Mouse (Mus musculus) hindbrain, embryonic 15.5 days (tissue): ENCODE data around the gene Tubgcp4. TPM values are rescaled to one million over a fixed set of nuclear protein-coding genes. Genes with fewer than 3 reads are reported as not detected.

Experiments used
- ATAC-seq: fragments of 200-750 bp; cut with Nextera tagmentation; 2 replicates; pipeline ENCODE4 v1.8.0; 2017; ENCODE audit warnings: low read depth, moderate number of reproducible peaks, moderate TSS enrichment; ENCODE audit not compliant: low FRiP score
- H3K27ac ChIP-seq: fragments of 300-500 bp; sonication (generic); replicated peaks from 2 replicates; pipeline ENCODE4 v1.5.1; 2015; ENCODE audit warnings: mild to moderate bottlenecking, inconsistent platforms
- H3K27me3 ChIP-seq: fragments of 300-500 bp; sonication (generic); 2 replicates; pipeline ENCODE4 v1.6.1; 2015; ENCODE audit warnings: control low read depth, inconsistent platforms
- H3K36me3 ChIP-seq: fragments of 300-500 bp; sonication (generic); 2 replicates; pipeline ENCODE4 v1.6.1; 2015; ENCODE audit warnings: control low read depth, inconsistent platforms
- H3K4me1 ChIP-seq: fragments of 300-500 bp; sonication (generic); replicated peaks from 2 replicates; pipeline ENCODE4 v1.6.1; 2015; ENCODE audit warnings: control low read depth, inconsistent platforms
- H3K4me2 ChIP-seq: fragments of 300-500 bp; sonication (generic); 2 replicates; pipeline ENCODE4 v1.6.1; 2015; ENCODE audit warnings: moderate library complexity, mild to moderate bottlenecking, inconsistent platforms
- H3K4me3 ChIP-seq: fragments of 300-500 bp; sonication (generic); 2 replicates; pipeline ENCODE4 v1.5.1; 2015; ENCODE audit warnings: mild to moderate bottlenecking, inconsistent platforms
- H3K9ac ChIP-seq: fragments of 300-500 bp; sonication (generic); 2 replicates; pipeline ENCODE4 v1.6.1; 2015; ENCODE audit warnings: inconsistent platforms
- H3K9me3 ChIP-seq: fragments of 300-500 bp; sonication (generic); 2 replicates; pipeline ENCODE4 v1.6.1; 2016; ENCODE audit warnings: control low read depth, inconsistent platforms
- WGBS: fragments of 180-500 bp; shearing (Covaris S2); methylation state at CpG from one replicate; pipeline ENCODE4 v1.1.7; 2015; 5-methylcytosine and 5-hydroxymethylcytosine counted together
- polyA plus RNA-seq: library from polyadenylated mRNA; unstranded; fragments of >200 nt; fragmentation: Nextera tagmentation; extraction: Ambion mirVana; gene quantifications from 2 replicates; pipeline ENCODE4 v1.2.1, GENCODE M21; 2015

Gene Tubgcp4
- polyA plus RNA-seq, 1 experiment from 2014 or later = 45.5 TPM

DNA sequence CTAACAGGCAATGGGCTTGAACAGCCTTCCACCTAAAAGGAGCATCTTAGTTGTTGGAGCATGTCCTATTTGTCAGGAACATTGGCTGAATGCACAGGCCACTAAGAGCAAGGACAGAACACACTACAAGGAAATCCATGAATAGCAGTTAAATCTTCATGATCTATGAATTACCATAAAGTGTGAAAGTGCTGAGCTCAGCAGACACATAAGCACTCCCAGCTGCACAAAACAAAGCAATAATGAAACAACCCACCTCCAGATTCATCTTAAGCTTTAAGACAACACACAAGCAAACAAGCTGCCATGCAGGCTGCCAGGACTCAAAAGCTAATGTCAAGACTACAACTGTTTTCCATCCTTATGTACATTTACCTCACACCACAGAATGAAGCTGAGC, 48.7 kb downstream of the Tubgcp4 start:
- no peak for ATAC-seq
- no peak overlapping the region for H3K9ac ChIP-seq
- no peak overlapping the region for H3K4me3 ChIP-seq
- H3K27ac ChIP-seq = no peak overlapping the region
- H3K9me3 ChIP-seq = no peaks in the 10 kb centered on the region
- no peak overlapping the region for H3K4me2 ChIP-seq
- H3K27me3 ChIP-seq = no peaks in the 10 kb centered on the region
- H3K36me3 ChIP-seq = peaks cover 61% of the 10 kb centered on the region
- H3K4me1 ChIP-seq = no peaks in the 10 kb centered on the region

DNA sequence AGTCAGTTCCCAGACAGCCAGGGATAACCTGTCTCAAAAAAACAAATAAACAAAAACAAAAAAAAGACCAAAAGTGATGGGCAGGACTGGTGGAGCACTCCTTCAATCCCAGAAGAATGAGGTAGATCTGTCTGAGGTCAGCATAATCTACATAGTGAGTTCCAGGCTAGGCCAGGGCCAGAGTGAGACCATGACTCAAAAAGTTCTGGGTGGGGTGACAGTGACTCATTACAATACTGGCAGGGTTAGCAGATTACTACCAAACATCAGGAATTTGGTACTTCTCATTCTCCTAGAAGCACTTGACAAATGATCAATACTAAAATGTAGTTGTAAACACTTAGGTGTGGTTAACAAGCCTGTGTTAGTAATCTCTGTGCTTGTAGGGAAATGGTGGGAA, 49.5 kb downstream of the Tubgcp4 start:
- H3K9me3 ChIP-seq = no peaks in the 10 kb centered on the region
- H3K4me1 ChIP-seq = no peaks in the 10 kb centered on the region
- no peak overlapping the region for H3K4me2 ChIP-seq
- H3K4me3 ChIP-seq = no peak overlapping the region
- H3K27ac ChIP-seq = no peak overlapping the region
- peaks cover 56% of the 10 kb centered on the region for H3K36me3 ChIP-seq
- H3K9ac ChIP-seq = no peak overlapping the region
- no peak for ATAC-seq
- H3K27me3 ChIP-seq = no peaks in the 10 kb centered on the region

DNA sequence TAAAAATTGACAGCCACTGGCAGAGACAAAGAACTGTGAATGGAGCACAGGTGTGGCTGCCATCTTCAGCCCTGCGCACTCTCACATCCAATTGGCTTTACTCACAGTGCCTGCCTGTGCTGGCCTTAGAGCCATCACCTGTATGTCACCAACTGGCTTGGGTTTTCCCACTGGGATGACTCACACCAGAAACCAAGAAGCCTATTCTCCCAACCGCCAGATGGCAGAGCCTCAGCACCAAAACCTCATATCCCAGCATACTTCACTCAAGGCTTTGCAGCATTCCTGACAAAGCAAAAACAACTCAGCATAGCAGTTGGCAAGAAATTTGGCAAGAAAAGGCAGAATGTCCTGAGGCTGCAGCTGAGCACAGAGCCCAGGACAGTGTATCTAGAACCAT, 52.6 kb downstream of the Tubgcp4 start:
- Histone ChIP-seq H3K27ac (0 out of 2 replicates have a peak overlapping the region, but pooled peaks have one; percentile 1), H3K9ac (no peak overlapping the region), H3K4me1 (no peaks in the 10 kb centered on the region), H3K9me3 (no peaks in the 10 kb centered on the region), H3K4me2 (no peak overlapping the region), H3K27me3 (no peaks in the 10 kb centered on the region), H3K36me3 (peaks cover 67% of the 10 kb centered on the region), H3K4me3 (no peak overlapping the region)
- WGBS = 76% methylated on average over 2 of the region's 2 CpGs
- no peak for ATAC-seq

DNA sequence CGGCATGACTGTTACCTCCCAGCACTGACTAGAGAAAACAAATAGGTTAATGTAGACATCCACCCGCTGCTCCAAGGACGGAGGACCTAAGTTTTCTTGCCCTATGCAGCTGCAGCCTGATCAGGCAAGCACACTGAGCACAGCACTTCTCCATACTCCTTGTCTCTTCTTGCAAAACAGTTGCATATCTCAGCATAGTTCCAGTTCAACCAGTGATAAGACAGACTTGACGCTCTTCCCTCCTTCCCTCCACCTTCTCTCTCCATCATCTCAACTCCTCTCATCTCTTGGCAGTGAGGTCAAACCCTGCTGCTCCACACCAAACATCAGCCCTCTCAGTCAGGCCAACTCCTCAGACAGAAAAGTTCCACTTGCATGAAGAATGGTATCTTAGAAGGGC, 57.7 kb downstream of the Tubgcp4 start:
- WGBS = 90% methylated on average over 4 of the region's 4 CpGs
- Histone ChIP-seq H3K4me3 (no peak overlapping the region), H3K27me3 (no peaks in the 10 kb centered on the region)

DNA sequence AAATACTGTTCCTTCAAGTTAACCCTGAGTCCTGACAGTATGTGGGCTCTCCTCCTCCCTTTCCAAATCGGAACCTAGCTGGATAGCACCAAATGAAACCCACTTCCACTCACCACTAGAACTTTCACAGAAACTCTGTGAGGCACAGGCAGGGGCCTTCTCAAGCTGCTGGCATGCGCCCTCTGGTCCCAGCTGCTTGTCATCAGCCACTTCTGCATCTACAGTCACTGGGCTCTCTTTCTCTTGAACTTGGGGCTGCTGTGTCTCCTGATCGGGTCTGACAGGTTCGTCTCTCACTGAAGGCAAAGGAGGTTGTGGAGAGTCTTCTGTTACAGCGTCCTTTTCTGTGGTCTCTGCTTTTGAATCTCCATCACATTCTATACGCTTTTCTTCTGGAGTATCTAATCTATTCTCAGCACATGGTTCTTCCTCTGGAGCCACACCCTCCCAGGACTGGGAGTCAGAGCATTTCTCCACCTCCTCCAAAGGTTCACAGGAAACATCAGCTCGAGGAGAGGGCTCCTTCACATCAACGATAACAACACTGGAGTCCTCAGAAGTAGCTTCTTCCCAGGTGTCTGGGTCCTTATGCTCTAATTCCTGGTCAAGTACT, 65.1 kb downstream of the Tubgcp4 start:
- Histone ChIP-seq H3K27ac (no peak overlapping the region), H3K4me3 (no peak overlapping the region), H3K9me3 (no peaks in the 10 kb centered on the region), H3K36me3 (peaks cover 68% of the 10 kb centered on the region), H3K4me1 (no peaks in the 10 kb centered on the region), H3K4me2 (no peak overlapping the region), H3K9ac (no peak overlapping the region), H3K27me3 (no peaks in the 10 kb centered on the region)
- 90% methylated on average over 8 of the region's 8 CpGs for WGBS
- no peak for ATAC-seq

More for the DNA sequence above, 57.7 kb downstream of the Tubgcp4 start:
- no peak overlapping the region for H3K4me2 ChIP-seq
- no peaks in the 10 kb centered on the region for H3K4me1 ChIP-seq
- H3K36me3 ChIP-seq = peaks cover 73% of the 10 kb centered on the region
- no peaks in the 10 kb centered on the region for H3K9me3 ChIP-seq
- H3K9ac ChIP-seq = no peak overlapping the region
- H3K27ac ChIP-seq = no peak overlapping the region
- ATAC-seq = no peak

DNA sequence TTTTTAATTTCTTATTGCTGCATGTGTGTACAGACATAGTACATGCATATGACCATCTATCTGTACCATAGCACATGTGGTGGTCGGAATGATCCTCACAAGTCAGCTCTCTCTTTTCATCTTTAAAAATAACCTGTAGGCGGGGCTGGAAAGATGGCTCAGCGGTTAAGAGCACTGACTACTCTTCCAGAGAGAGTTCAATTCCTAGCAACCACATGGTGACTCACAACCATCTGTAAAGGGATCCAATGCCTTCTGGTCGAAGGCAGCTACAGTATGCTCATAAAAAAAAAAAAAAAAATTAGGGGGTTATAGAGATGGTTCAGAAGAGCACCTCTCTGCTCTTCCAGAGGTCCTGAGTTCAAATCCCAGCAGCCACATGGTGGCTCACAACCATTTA, 69.0 kb downstream of the Tubgcp4 start:
- no peaks in the 10 kb centered on the region for H3K27me3 ChIP-seq
- H3K9ac ChIP-seq = no peak overlapping the region
- no peak overlapping the region for H3K4me3 ChIP-seq
- WGBS = 92% methylated on average over 4 of the region's 4 CpGs
- no peak overlapping the region for H3K27ac ChIP-seq
- H3K4me2 ChIP-seq = no peak overlapping the region
- no peaks in the 10 kb centered on the region for H3K4me1 ChIP-seq
- no peak for ATAC-seq
- H3K9me3 ChIP-seq = no peaks in the 10 kb centered on the region
- H3K36me3 ChIP-seq = peaks cover 67% of the 10 kb centered on the region

DNA sequence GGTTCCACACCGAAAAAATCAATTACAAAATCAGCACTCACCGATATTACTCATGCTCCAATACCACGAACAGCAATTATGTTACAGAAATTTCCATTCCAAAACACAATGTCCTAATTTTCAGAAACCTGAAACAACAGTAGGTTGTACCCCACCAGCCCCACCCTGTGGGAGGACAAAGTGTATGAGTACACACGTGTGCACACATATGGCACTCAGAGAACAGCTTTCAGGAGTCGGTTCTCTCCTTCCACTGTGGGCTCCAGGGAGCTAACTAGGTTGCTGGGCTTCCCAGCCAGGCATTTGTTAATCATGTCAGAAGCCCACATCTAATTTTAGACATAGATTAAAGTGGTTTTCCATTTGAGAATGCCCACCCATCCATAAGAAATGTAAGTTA, 73.6 kb downstream of the Tubgcp4 start:
- H3K4me3 ChIP-seq = no peak overlapping the region
- H3K4me1 ChIP-seq = no peaks in the 10 kb centered on the region
- ATAC-seq = no peak
- H3K4me2 ChIP-seq = no peak overlapping the region
- H3K9me3 ChIP-seq = no peaks in the 10 kb centered on the region
- no peak overlapping the region for H3K27ac ChIP-seq
- WGBS = 90% methylated on average over 5 of the region's 5 CpGs
- no peaks in the 10 kb centered on the region for H3K27me3 ChIP-seq
- peaks cover 76% of the 10 kb centered on the region for H3K36me3 ChIP-seq
- H3K9ac ChIP-seq = no peak overlapping the region

Other genes starting within 250 kb of the Tubgcp4 start
- 30.7 and 30.9 TPM in 2 replicates for gene Ubr1, start 199.9 kb upstream of the Tubgcp4 start, polyA plus RNA-seq
- 12.4 and 14.1 TPM in 2 replicates for gene Tmem62, start 193.6 kb upstream of the Tubgcp4 start, polyA plus RNA-seq
- gene Ccndbp1, start 162.3 kb upstream of the Tubgcp4 start, polyA plus RNA-seq = 74.5 and 77.2 TPM in 2 replicates
- gene Epb42, start 133.6 kb upstream of the Tubgcp4 start, polyA plus RNA-seq = 0.35 and 0.37 TPM in 2 replicates
- gene Tgm5, start 84.8 kb upstream of the Tubgcp4 start, polyA plus RNA-seq = 0.05 TPM in 1 of 2 replicates, not detected in the other
- 0.07 TPM in 1 of 2 replicates, not detected in the other for gene Tgm7, start 60.9 kb upstream of the Tubgcp4 start, polyA plus RNA-seq
- gene Adal, start 30.2 kb upstream of the Tubgcp4 start, polyA plus RNA-seq = 26.9 and 27.7 TPM in 2 replicates
- 19.0 and 21.0 TPM in 2 replicates for gene Lcmt2, start 30.0 kb upstream of the Tubgcp4 start, polyA plus RNA-seq
- gene Zscan29, start 471 bp downstream of the Tubgcp4 start, polyA plus RNA-seq = 7.0 and 7.1 TPM in 2 replicates
- 148 and 171 TPM in 2 replicates for gene Trp53bp1, start 100.8 kb downstream of the Tubgcp4 start, polyA plus RNA-seq
- 31.2 and 46.4 TPM in 2 replicates for gene Map1a, start 118.9 kb downstream of the Tubgcp4 start, polyA plus RNA-seq
- 19.8 and 21.3 TPM in 2 replicates for gene Ppip5k1, start 184.7 kb downstream of the Tubgcp4 start, polyA plus RNA-seq
- 99.5 and 107 TPM in 2 replicates for gene Ckmt1, start 187.1 kb downstream of the Tubgcp4 start, polyA plus RNA-seq
- gene Strc, start 216.5 kb downstream of the Tubgcp4 start, polyA plus RNA-seq = 0.04 and 0.17 TPM in 2 replicates
- 377 and 390 TPM in 2 replicates for gene Pdia3, start 243.1 kb downstream of the Tubgcp4 start, polyA plus RNA-seq
- 5.3 and 6.2 TPM in 2 replicates for gene Catsper2, start 243.1 kb downstream of the Tubgcp4 start, polyA plus RNA-seq